Mouse (Mus musculus) embryonic facial prominence, embryonic 14.5 days (tissue): Measurements from ENCODE around the gene Pcolce2. TPM values are rescaled to one million over a fixed set of nuclear protein-coding genes. Genes with fewer than 3 reads are reported as not detected.

Experiments
- ATAC-seq: fragments of 200-750 bp; cut with Nextera tagmentation; 2 replicates; pipeline ENCODE4 v1.8.0; 2017; ENCODE audit warnings: low read depth, moderate number of reproducible peaks, moderate TSS enrichment
- DNase-seq: peaks from one replicate; pipeline ENCODE4 v3.0.0-alpha.2; 2015; ENCODE audit warnings: low spot score
- H3K27ac ChIP-seq: fragments of 300-500 bp; sonication (generic); replicated peaks from 2 replicates; pipeline ENCODE4 v1.5.1; 2014; ENCODE audit warnings: low read depth, mild to moderate bottlenecking, low read length, moderate library complexity
- H3K27me3 ChIP-seq: fragments of 300-500 bp; sonication (generic); replicated peaks from 2 replicates; pipeline ENCODE4 v1.6.1; 2014; ENCODE audit warnings: low read length; ENCODE audit not compliant: control insufficient read depth, insufficient read depth
- H3K36me3 ChIP-seq: fragments of 300-500 bp; sonication (generic); 2 replicates; pipeline ENCODE4 v1.6.1; 2014; ENCODE audit warnings: low read length, mixed read lengths; ENCODE audit not compliant: control insufficient read depth, insufficient read depth
- H3K4me1 ChIP-seq: fragments of 300-500 bp; sonication (generic); 2 replicates; pipeline ENCODE4 v1.6.1; 2014; ENCODE audit warnings: antibody characterized with exemption, low read length; ENCODE audit not compliant: control insufficient read depth, insufficient read depth
- H3K4me2 ChIP-seq: fragments of 300-500 bp; sonication (generic); 2 replicates; pipeline ENCODE4 v1.6.1; 2014; ENCODE audit warnings: low read depth, mild to moderate bottlenecking, low read length, moderate library complexity, mixed read lengths
- H3K4me3 ChIP-seq: fragments of 300-500 bp; sonication (generic); 2 replicates; pipeline ENCODE4 v1.5.1; 2014; ENCODE audit warnings: low read depth, mild to moderate bottlenecking, low read length
- H3K9ac ChIP-seq: fragments of 300-500 bp; sonication (generic); 2 replicates; pipeline ENCODE4 v1.6.1; 2014; ENCODE audit warnings: low read depth, mild to moderate bottlenecking, low read length, moderate library complexity, mixed read lengths
- H3K9me3 ChIP-seq: fragments of 300-500 bp; sonication (generic); 2 replicates; pipeline ENCODE4 v1.6.1; 2016; ENCODE audit warnings: low read length; ENCODE audit not compliant: control insufficient read depth
- WGBS: fragments of 180-500 bp; shearing (Covaris S2); extraction: QIAGEN DNeasy Blood & Tissue Kit; methylation state at CpG from one replicate; pipeline ENCODE4 v1.1.7; 2014; 5-methylcytosine and 5-hydroxymethylcytosine counted together
- polyA plus RNA-seq: library from polyadenylated mRNA; unstranded; fragments of >200 nt; fragmentation: Nextera tagmentation; extraction: Ambion mirVana; gene quantifications from 2 replicates; pipeline ENCODE4 v1.2.1, GENCODE M21; 2014

Pcolce2 gene
- polyA plus RNA-seq: 10.2 and 13.5 TPM in 2 replicates

- peak within 1 kb of the TSS; percentile 1; the same call in 1 of the 2 replicates for H3K27ac ChIP-seq
- WGBS: under 1% methylated on average over 34 of the region's 71 CpGs
- peak within 1 kb of the TSS; percentile 99 for H3K4me2 ChIP-seq
Observed at GRCm38 (mm10) chr9:95637271-95638181, at the start of gene Pcolce2. TSS of gene Pcolce2 (plus strand) at chr9:95637601.

GRCm38 (mm10) chr9:95588070-95588469 is 49.3 kb upstream of the Pcolce2 start:
- H3K27me3 ChIP-seq: no peaks in the 10 kb centered on the region; the same call in 1 of the 2 replicates
- no peaks in the 10 kb centered on the region for H3K36me3 ChIP-seq
- H3K9ac ChIP-seq: no peak overlapping the region
- no peak for DNase-seq
- ATAC-seq: no peak
- no peaks in the 10 kb centered on the region for H3K4me1 ChIP-seq
- no peak overlapping the region for H3K27ac ChIP-seq
- H3K4me2 ChIP-seq: no peak overlapping the region
- H3K4me3 ChIP-seq: no peak overlapping the region
- no peaks in the 10 kb centered on the region for H3K9me3 ChIP-seq
- 90% methylated on average over 7 of the region's 7 CpGs for WGBS

More at GRCm38 (mm10) chr9:95637271-95638181, at the start of gene Pcolce2:
- Histone ChIP-seq H3K4me1 (no peaks in the 10 kb centered on the region), H3K36me3 (no peaks in the 10 kb centered on the region), H3K9ac (peak within 1 kb of the TSS; percentile 68), H3K9me3 (no peaks in the 10 kb centered on the region), H3K27me3 (peaks cover 9% of the 10 kb centered on the region), H3K4me3 (peak within 1 kb of the TSS; percentile 68)
- peak; percentile 86 for ATAC-seq
- peak; percentile 73 for DNase-seq

GRCm38 (mm10) chr9:95594291-95594690 is 43.1 kb upstream of the Pcolce2 start:
- Histone ChIP-seq H3K4me2 (no peak overlapping the region), H3K36me3 (no peaks in the 10 kb centered on the region), H3K4me3 (no peak overlapping the region), H3K9me3 (no peaks in the 10 kb centered on the region), H3K9ac (no peak overlapping the region), H3K4me1 (no peaks in the 10 kb centered on the region), H3K27me3 (peaks cover 7% of the 10 kb centered on the region; the same call in 1 of the 2 replicates), H3K27ac (no peak overlapping the region)
- ATAC-seq: no peak
- DNase-seq: no peak
- WGBS: 81% methylated on average over 4 of the region's 4 CpGs

GRCm38 (mm10) chr9:95597466-95598178 is 39.8 kb upstream of the Pcolce2 start:
- H3K4me2 ChIP-seq: peak overlapping the region; percentile 44
- H3K9me3 ChIP-seq: no peaks in the 10 kb centered on the region
- no peaks in the 10 kb centered on the region for H3K36me3 ChIP-seq
- DNase-seq (no peak), ATAC-seq (no peak)
- peak overlapping the region; percentile 7; the same call in 1 of the 2 replicates for H3K4me3 ChIP-seq
- H3K4me1 ChIP-seq: no peaks in the 10 kb centered on the region
- 34% methylated on average over 13 of the region's 13 CpGs for WGBS
- H3K27ac ChIP-seq: no peak overlapping the region
- H3K27me3 ChIP-seq: peaks cover 7% of the 10 kb centered on the region; the same call in 1 of the 2 replicates
- no peak overlapping the region for H3K9ac ChIP-seq

- Histone ChIP-seq H3K9me3 (no peaks in the 10 kb centered on the region), H3K27me3 (peaks cover 7% of the 10 kb centered on the region; the same call in 1 of the 2 replicates), H3K4me1 (no peaks in the 10 kb centered on the region), H3K27ac (no peak overlapping the region), H3K4me2 (peak overlapping the region; percentile 44), H3K4me3 (peak overlapping the region; percentile 7; the same call in 1 of the 2 replicates), H3K36me3 (no peaks in the 10 kb centered on the region), H3K9ac (peak overlapping the region; percentile 25; the same call in 1 of the 2 replicates)
- DNase-seq (no peak), ATAC-seq (peak; percentile 37; the same call in 1 of the 2 replicates)
- 51% methylated on average over 19 of the region's 19 CpGs for WGBS
Observed at GRCm38 (mm10) chr9:95598179-95598721, 39.2 kb upstream of the Pcolce2 start.

GRCm38 (mm10) chr9:95599399-95599798 is 38.0 kb upstream of the Pcolce2 start:
- Histone ChIP-seq H3K36me3 (no peaks in the 10 kb centered on the region), H3K4me2 (no peak overlapping the region), H3K4me3 (no peak overlapping the region), H3K9ac (no peak overlapping the region), H3K27ac (no peak overlapping the region), H3K9me3 (no peaks in the 10 kb centered on the region), H3K27me3 (peaks cover 7% of the 10 kb centered on the region; the same call in 1 of the 2 replicates), H3K4me1 (no peaks in the 10 kb centered on the region)
- ATAC-seq: no peak
- no peak for DNase-seq
- WGBS: 88% methylated on average over 4 of the region's 4 CpGs

GRCm38 (mm10) chr9:95602849-95603248 is 34.6 kb upstream of the Pcolce2 start:
- no peak overlapping the region for H3K4me2 ChIP-seq
- H3K27ac ChIP-seq: no peak overlapping the region
- H3K9me3 ChIP-seq: no peaks in the 10 kb centered on the region
- H3K4me3 ChIP-seq: no peak overlapping the region
- peaks cover 7% of the 10 kb centered on the region; the same call in 1 of the 2 replicates for H3K27me3 ChIP-seq
- ATAC-seq (no peak), DNase-seq (no peak)
- H3K9ac ChIP-seq: no peak overlapping the region
- no peaks in the 10 kb centered on the region for H3K36me3 ChIP-seq
- H3K4me1 ChIP-seq: no peaks in the 10 kb centered on the region
- WGBS: 87% methylated on average over 3 of the region's 3 CpGs

GRCm38 (mm10) chr9:95603316-95603715 is 34.1 kb upstream of the Pcolce2 start:
- Histone ChIP-seq H3K4me3 (no peak overlapping the region), H3K27me3 (peaks cover 4% of the 10 kb centered on the region; the same call in 1 of the 2 replicates), H3K27ac (no peak overlapping the region), H3K36me3 (no peaks in the 10 kb centered on the region), H3K9me3 (no peaks in the 10 kb centered on the region), H3K4me1 (no peaks in the 10 kb centered on the region), H3K4me2 (no peak overlapping the region), H3K9ac (no peak overlapping the region)
- no peak for ATAC-seq
- DNase-seq: no peak
- 84% methylated on average over 9 of the region's 9 CpGs for WGBS
